Mouse (Mus musculus) brain, embryonic 14.5 days (tissue): ENCODE measurements around the gene Naip1. TPM values are rescaled to one million over a fixed set of nuclear protein-coding genes. Genes with fewer than 3 reads are reported as not detected.
"Not testable (repeated sequence)": the region's sequence is repeated elsewhere in the genome, so short reads cannot be mapped to it uniquely, and the experiment has no call there.

Experiments
- DNase-seq: peaks from one replicate; pipeline ENCODE4 v3.0.0-alpha.2; 2011; ENCODE audit warnings: low read depth
- CTCF ChIP-seq: fragments of 200-500 bp; IDR thresholded peaks from 2 replicates; pipeline ENCODE4 v1.5.1; 2012; ENCODE audit warnings: inconsistent platforms, mild to moderate bottlenecking, moderate library complexity, borderline replicate concordance; ENCODE audit not compliant: insufficient read depth, insufficient read length; ENCODE audit errors: extremely low read depth
- POLR2A ChIP-seq: fragments of 200-500 bp; IDR thresholded peaks from 2 replicates; pipeline ENCODE4 v1.6.1; 2012; ENCODE audit warnings: mild to moderate bottlenecking, inconsistent platforms, borderline replicate concordance; ENCODE audit not compliant: poor library complexity, insufficient read depth, insufficient read length, severe bottlenecking; ENCODE audit errors: extremely low read depth
- polyA plus RNA-seq: library from polyadenylated mRNA; depleted of rRNA; stranded (reverse); fragments of >200 nt; gene quantifications from 2 replicates; pipeline ENCODE4 v1.2.3, GENCODE M21; 2012; rRNA removed

The Naip1 gene
- 0.05 and 0.07 TPM in 2 replicates for polyA plus RNA-seq

DNA sequence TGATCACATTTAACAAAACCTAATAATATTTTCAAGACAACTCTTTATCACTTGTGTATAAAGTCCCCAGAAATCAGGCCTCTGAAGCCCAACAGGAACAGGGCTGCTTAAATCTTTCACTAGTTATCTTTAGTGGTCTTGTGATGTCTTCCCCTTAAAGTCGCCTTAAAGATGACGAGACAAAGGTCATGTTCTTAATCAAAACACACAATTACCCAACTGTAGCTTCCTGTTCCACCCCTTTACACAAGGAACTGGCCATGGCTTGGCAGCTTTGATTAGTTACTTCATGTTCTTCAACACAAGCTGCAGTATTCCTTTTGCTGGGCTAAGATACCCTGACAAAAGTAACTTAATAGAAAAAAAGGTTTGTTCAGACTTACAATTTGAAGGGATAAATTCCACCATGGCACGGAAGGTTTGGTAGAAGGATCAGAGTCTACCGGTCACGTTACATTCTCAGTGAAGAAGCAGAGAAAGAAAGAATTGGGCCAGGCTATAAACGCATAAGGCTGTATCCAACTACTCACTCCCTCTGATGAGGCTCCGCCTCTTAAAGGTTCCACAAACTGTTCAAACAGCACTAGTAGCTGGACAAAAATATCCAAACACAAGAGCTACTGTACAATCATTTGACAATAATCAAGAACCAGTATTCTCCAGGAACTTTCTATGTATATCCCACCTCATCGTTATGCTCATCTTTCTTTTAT, at the start of gene Naip1:
TSS of gene Naip1 (minus strand) at position 455 of the 713 bp plus-strand sequence.
- not testable (repeated sequence) for DNase-seq

DNA sequence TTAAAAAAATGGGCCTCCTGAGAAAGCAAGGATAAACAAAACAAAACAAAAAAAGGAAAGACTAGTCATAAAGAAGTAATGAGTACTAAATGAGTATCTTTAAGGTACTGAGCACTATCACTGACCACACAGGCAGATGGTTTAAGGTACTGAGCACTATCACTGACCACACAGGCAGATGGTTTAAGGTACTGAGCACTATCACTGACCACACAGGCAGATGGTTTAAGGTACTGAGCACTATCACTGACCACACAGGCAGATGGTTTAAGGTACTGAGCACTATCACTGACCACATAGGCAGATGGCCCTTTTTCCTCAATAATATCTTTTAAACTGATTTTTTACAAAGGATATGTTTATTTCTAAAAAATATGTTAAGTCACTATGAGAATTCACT, 47.0 kb upstream of the Naip1 start:
- DNase-seq, result not testable (repeated sequence)

DNA sequence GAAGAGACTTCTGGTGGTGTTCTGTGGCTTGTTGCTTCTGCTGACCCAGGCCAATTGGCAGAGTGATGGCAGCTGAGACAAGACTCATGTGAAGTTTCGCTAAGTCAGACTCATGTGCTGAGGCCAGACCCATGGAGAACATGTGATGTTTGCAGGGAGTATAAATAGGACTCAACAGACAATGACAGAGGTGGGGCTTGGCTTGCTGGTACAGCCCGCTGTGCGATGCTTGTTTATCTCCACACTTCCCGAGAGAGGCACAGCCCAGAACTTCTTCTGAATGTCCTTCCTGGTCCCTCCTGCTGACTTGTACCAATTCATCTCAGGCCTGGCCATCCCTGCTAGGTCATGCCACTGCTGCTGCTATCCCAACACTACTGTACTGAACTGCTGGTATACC, 42.7 kb upstream of the Naip1 start:
- no peak for DNase-seq
- no peak for TF ChIP-seq POLR2A
- no peak for TF ChIP-seq CTCF

DNA sequence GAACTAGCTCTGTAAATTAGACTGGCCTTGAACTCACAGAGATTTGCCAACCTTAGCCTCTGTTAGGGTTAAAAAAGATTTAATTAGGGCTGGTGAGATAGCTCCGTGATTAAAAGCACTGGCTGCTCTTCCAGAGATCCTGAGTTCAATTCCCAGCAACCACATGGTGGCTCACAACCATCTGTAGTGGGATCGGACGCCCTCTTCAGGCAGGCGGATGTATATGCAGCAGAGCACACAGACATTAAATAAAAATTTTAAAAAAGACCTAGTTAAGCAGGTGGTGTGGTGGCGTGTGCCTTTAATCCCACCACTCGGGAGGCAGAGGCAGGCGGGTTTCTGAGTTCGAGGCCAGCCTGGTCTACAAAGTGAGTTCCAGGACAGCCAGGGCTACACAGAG, 41.7 kb upstream of the Naip1 start:
- DNase-seq, result not testable (repeated sequence)

DNA sequence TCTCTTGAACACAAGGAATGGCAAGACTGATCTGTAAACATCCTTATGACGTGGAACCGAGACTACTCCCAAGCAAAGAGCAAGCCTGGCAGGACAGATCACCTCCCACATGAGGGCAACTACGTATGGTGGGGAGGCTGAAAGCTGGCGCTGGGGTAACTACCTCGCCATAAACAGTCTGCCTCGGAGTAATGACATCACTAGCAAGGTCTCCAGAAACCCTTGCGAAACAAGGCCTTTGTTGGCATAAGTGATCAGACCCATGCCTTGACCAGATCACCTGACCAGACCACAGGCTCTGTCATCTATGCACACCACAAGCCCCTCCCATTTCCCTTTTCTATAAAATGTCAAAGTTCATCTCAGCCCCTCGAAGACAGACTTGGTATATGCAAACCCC, 40.6 kb upstream of the Naip1 start:
- no peak for DNase-seq
- no peak for TF ChIP-seq POLR2A
- TF ChIP-seq CTCF, result no peak

DNA sequence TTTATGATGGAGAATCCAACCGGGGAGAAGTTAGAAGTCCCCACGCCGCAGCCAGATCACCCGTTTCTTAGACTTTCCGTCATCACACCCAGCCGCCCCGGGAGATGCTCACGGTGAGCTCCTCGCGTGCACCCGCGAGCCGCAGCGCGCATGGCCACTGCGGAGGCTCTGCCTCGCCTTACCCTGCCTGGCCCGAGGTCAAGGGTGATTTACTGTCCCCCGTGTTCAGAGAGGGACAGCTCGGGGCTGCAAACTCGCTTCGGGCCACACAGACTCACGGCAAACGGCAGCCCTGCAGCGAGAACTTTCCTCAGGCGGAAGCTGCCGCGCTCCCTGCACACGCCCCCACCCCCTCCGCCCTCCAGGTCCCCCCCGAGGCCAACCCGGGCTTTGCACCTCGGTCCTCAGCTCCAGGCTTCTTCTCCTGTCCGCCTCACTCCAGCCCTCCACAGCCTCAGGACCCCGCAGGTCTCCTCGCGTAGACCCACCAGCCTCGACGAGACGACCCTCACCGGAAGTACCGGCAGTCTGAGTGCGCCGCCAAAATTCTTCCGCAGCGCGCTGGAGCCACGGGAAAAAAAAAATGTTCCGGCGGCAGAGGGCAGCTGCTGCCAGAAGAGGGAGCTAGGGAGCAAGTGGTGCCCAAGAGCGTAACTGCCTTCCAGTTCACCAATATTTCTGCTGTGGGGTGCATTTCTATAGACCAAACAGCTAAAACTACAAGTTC, 39.6 kb upstream of the Naip1 start, which contains the start of gene Gtf2h2:
TSS of gene Gtf2h2 (minus strand) at position 519 of the 727 bp plus-strand sequence.
- peak; percentile 94 for DNase-seq
- TF ChIP-seq POLR2A (peak; percentile 22; the same call in 1 of the 2 replicates), CTCF (peak; percentile 94)

DNA sequence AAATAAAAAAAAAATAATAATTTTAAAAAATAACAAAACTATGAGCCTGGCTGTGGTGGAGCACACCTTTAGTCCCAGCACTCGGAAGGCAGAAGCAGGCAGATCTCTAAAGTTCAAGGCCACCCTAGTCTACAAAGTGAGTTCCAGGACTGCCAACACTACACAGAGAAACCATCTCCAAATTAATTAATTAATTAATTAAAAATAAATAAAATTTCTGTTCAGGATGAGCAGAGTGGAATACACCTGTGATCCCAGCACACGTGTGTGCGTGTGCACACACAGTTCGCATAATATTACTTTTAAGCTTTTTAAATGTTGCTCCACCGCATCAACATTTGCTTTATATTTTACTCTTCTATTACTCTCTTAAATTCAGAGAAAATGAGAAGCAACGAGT, 39.0 kb upstream of the Naip1 start:
- no peak for DNase-seq
- TF ChIP-seq CTCF (no peak), POLR2A (no peak)

DNA sequence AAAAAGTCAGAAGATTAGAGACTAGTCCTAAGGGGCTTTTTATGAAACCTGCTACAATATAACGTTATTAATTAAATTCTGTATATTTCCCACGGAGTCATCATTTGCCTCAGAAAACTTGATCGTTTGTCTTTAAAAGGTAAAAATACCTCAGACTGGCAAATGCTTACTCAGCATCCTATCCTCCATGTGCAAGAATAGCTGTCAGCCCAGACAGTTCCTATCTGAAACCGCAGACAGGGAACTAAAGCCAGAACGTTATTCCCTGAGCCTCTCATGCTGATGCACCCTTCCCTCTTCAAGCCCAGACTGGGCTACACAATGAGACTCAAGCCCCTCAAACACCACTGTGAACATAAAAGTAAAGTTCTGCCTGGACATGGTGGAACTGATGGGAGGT, 37.8 kb upstream of the Naip1 start:
- no peak for DNase-seq
- TF ChIP-seq CTCF (no peak), POLR2A (no peak)

DNA sequence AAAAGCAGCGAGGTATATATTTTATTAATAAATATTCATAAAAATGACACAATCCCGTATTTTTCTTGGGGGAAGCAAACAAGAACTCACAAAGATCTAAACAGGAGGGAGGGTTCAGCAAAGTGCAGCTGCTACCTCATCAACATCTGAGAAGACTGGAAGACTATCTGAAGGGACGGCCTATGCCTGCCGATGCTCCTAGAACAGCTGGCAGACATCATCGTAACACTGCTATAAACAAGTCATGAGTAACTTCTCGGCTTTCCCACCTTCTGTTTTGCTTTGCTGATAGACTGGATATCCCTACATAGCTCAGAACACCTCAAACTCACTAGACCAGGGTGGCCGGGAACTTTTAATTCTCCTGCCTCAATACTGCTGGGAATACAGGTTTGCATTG, 30.9 kb upstream of the Naip1 start:
- no peak for DNase-seq
- TF ChIP-seq POLR2A, result no peak
- no peak for TF ChIP-seq CTCF

DNA sequence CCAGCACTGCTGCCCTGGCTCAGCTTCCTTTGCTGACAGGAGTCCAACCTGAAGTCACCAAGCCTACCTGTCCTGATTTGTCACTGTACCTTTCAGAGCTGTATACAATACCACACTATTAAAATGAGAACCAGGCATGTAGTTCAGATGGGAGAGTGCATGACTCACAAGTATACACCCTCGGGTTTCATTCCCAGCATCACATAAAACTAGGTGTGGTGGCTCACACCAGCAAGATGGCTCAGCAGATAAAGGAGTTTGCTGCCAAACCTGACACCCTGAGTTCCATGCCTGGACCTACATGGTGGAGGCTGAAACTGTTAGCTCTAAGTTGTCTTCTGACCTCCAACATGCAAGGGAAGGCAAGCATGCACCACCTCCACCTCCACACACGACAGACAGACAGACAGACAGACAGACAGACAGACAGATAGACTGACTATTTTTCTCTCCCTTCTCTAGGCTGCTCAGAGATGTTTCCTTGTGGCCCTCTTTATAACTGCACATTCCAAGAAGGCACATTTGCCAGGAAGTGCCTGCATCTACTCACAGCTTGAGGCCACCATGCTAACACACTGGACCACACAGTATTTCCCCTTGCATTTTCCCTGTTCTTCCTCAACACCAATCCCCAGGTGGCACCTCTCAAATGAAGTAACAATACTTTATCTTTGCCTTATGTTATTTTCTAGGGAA, 11.0 kb upstream of the Naip1 start:
- TF ChIP-seq CTCF (no peak), POLR2A (no peak)

DNA sequence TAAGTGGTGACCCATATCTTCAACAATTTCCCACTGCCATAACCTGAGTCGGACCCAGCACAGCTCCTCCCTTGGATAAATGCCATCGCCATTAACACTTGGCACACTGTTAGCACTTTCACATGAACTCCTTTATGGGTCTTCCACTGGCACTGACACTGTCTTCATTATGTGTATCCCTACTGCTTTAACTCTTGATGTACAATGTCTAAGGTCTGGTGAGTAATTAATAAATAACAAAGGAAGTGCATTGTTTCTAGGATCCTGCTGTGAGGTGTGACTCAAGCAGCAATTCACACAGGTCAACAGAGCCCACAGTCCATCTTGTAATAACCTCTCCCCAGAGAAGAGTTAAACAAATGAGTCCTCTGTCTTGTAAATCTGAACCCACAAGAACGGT, 8.7 kb upstream of the Naip1 start:
- no peak for TF ChIP-seq POLR2A
- TF ChIP-seq CTCF, result no peak
- DNase-seq, result peak; percentile 12

More for the DNA sequence above, 11.0 kb upstream of the Naip1 start:
- DNase-seq, result no peak

DNA sequence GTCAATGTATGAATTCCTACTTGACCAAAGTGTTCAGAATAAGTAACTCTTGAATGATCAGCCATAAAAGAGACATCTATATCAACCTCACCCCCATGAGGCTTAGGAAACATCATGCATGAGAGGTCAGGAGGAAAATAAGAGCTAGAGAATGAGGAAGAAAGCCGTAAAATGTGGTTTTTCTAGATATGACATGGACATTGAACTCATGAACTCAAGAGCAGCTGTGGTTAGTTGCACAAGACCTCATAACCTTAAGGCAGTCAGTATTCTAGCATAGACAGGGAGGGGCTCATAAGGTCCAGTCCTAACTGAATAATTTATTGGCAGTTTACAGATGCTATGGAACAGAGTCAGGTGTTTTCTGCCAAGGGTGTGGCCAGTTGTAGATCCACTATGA, 3.2 kb downstream of the Naip1 start:
- DNase-seq, result no peak
- TF ChIP-seq CTCF, result no peak

DNA sequence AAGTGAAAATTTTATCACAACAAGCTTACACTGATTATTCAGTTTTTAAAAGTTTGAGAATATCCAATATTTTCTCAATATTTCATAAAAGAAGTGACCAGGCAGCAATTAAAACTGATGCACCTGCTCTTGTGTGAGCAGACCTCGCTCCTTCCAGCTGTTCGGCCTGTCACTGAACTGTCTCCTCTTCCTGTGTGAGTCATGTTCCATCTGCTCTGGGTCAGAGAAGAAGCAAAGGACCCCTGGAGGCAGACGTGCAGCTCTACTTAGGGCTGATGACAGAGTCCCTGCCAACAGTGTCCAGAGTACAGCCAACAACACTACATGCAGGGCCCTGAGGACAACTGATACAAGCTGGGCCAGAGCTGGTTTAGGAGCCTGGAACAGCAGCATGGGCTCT, 12.6 kb downstream of the Naip1 start:
- TF ChIP-seq CTCF, result no peak
- TF ChIP-seq POLR2A, result no peak
- DNase-seq, result no peak
